Mouse (Mus musculus) embryonic facial prominence, embryonic 14.5 days (tissue): ENCODE data around the gene Ash1l. TPM values are rescaled to one million over a fixed set of nuclear protein-coding genes. Genes with fewer than 3 reads are reported as not detected.
"Not testable (repeated sequence)": the region's sequence is repeated elsewhere in the genome, so short reads cannot be mapped to it uniquely, and the experiment has no call there.

Experiments
- ATAC-seq: fragments of 200-750 bp; cut with Nextera tagmentation; 2 replicates; pipeline ENCODE4 v1.8.0; 2017; ENCODE audit warnings: low read depth, moderate number of reproducible peaks, moderate TSS enrichment
- DNase-seq: peaks from one replicate; pipeline ENCODE4 v3.0.0-alpha.2; 2015; ENCODE audit warnings: low spot score
- H3K27ac ChIP-seq: fragments of 300-500 bp; sonication (generic); replicated peaks from 2 replicates; pipeline ENCODE4 v1.5.1; 2014; ENCODE audit warnings: low read depth, mild to moderate bottlenecking, low read length, moderate library complexity
- H3K27me3 ChIP-seq: fragments of 300-500 bp; sonication (generic); replicated peaks from 2 replicates; pipeline ENCODE4 v1.6.1; 2014; ENCODE audit warnings: low read length; ENCODE audit not compliant: control insufficient read depth, insufficient read depth
- H3K36me3 ChIP-seq: fragments of 300-500 bp; sonication (generic); 2 replicates; pipeline ENCODE4 v1.6.1; 2014; ENCODE audit warnings: low read length, mixed read lengths; ENCODE audit not compliant: control insufficient read depth, insufficient read depth
- H3K4me1 ChIP-seq: fragments of 300-500 bp; sonication (generic); 2 replicates; pipeline ENCODE4 v1.6.1; 2014; ENCODE audit warnings: antibody characterized with exemption, low read length; ENCODE audit not compliant: control insufficient read depth, insufficient read depth
- H3K4me2 ChIP-seq: fragments of 300-500 bp; sonication (generic); 2 replicates; pipeline ENCODE4 v1.6.1; 2014; ENCODE audit warnings: low read depth, mild to moderate bottlenecking, low read length, moderate library complexity, mixed read lengths
- H3K4me3 ChIP-seq: fragments of 300-500 bp; sonication (generic); 2 replicates; pipeline ENCODE4 v1.5.1; 2014; ENCODE audit warnings: low read depth, mild to moderate bottlenecking, low read length
- H3K9ac ChIP-seq: fragments of 300-500 bp; sonication (generic); 2 replicates; pipeline ENCODE4 v1.6.1; 2014; ENCODE audit warnings: low read depth, mild to moderate bottlenecking, low read length, moderate library complexity, mixed read lengths
- H3K9me3 ChIP-seq: fragments of 300-500 bp; sonication (generic); 2 replicates; pipeline ENCODE4 v1.6.1; 2016; ENCODE audit warnings: low read length; ENCODE audit not compliant: control insufficient read depth
- WGBS: fragments of 180-500 bp; shearing (Covaris S2); extraction: QIAGEN DNeasy Blood & Tissue Kit; methylation state at CpG from one replicate; pipeline ENCODE4 v1.1.7; 2014; 5-methylcytosine and 5-hydroxymethylcytosine counted together
- polyA plus RNA-seq: library from polyadenylated mRNA; unstranded; fragments of >200 nt; fragmentation: Nextera tagmentation; extraction: Ambion mirVana; gene quantifications from 2 replicates; pipeline ENCODE4 v1.2.1, GENCODE M21; 2014

Gene Ash1l
- polyA plus RNA-seq, 1 experiment from 2014 or later = 19.8 TPM

DNA sequence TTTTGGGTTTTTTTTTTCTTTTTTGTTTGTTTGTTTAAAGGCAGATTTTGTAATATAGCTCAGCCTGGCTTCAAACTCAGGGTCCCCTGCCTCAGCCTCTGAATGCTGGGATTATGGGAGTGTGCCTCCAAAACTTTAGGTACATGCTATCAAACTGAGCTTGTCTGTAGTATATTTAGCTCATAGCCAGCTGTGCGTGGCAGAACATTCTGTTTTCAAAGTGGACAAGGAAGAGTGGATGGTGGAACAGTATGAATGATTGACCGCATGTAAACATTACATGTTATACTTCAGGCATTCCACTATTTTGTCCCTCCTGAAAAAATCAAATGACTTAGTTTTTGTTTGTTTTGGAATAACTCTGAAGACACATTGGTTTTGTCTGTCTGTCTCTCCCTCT lies 42.4 kb downstream of the Ash1l start:
- Histone ChIP-seq H3K4me3 (no peak overlapping the region), H3K27ac (no peak overlapping the region), H3K4me1 (no peaks in the 10 kb centered on the region), H3K27me3 (no peaks in the 10 kb centered on the region), H3K4me2 (no peak overlapping the region), H3K9ac (no peak overlapping the region), H3K9me3 (no peaks in the 10 kb centered on the region), H3K36me3 (peaks cover 18% of the 10 kb centered on the region)
- ATAC-seq = no peak
- DNase-seq = no peak
- WGBS = 88% methylated on average over 2 of the region's 2 CpGs

DNA sequence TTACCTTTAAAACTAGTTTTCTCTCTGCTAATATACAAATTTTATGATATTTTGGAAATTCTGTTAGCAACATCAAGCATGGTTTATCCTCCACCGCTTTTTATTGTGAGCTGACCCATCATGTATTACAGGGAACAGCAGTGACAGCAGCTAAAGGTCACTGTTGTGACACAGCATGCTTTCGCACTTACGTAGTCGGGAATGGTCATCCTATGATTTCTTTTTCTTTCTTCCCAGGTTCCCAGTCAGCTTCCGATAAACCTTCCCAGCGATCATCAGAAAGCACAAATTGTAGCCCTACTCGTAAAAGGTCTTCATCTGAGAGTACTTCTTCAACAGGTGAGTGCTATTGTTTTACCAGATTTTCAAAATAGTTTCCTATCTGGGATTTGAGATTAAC lies 51.1 kb downstream of the Ash1l start:
- no peak overlapping the region for H3K4me3 ChIP-seq
- 94% methylated on average over 7 of the region's 7 CpGs for whole genome bisulfite sequencing
- peaks cover 60% of the 10 kb centered on the region for H3K36me3 ChIP-seq
- H3K27ac ChIP-seq = no peak overlapping the region
- no peaks in the 10 kb centered on the region for H3K4me1 ChIP-seq
- ATAC-seq (no peak), DNase-seq (no peak)
- H3K4me2 ChIP-seq = no peak overlapping the region
- H3K27me3 ChIP-seq = no peaks in the 10 kb centered on the region
- H3K9me3 ChIP-seq = no peaks in the 10 kb centered on the region
- no peak overlapping the region for H3K9ac ChIP-seq

DNA sequence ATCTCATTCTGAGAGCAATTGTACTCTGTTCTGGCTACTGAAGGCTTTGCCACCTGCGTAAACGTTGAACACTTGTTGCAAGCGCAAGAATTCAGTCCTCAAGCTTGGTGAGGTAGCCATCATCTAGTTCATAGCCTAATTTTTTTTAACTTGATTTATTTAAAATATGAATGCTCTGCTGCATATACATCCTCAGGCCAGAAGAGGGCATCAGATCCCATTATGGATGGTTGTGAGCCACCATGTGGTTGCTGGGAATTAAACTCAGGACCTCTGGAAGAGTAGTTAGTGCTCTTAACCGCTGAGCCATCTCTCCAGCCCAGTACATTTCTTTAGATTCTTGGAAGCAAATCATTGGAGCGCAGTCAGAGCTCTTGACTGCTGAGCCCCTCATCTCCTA lies 80.5 kb downstream of the Ash1l start:
- not testable (repeated sequence) for DNase-seq, H3K4me1 ChIP-seq, H3K9me3 ChIP-seq, H3K27me3 ChIP-seq, ATAC-seq, H3K4me3 ChIP-seq, H3K27ac ChIP-seq, H3K4me2 ChIP-seq, H3K9ac ChIP-seq
- peaks cover 92% of the 10 kb centered on the region for H3K36me3 ChIP-seq
- WGBS = 95% methylated on average over 5 of the region's 5 CpGs

- H3K9me3 ChIP-seq = no peaks in the 10 kb centered on the region
- no peak overlapping the region for H3K27ac ChIP-seq
- H3K27me3 ChIP-seq = no peaks in the 10 kb centered on the region
- no peaks in the 10 kb centered on the region for H3K4me1 ChIP-seq
- no peak overlapping the region for H3K4me3 ChIP-seq
- 92% methylated on average over 4 of the region's 4 CpGs for WGBS
- DNase-seq (no peak), ATAC-seq (no peak)
- no peak overlapping the region for H3K4me2 ChIP-seq
- peaks cover 82% of the 10 kb centered on the region for H3K36me3 ChIP-seq
- no peak overlapping the region for H3K9ac ChIP-seq
These were observed 92.9 kb downstream of the Ash1l start for GRCm38 (mm10) chr3:89043359-89043758.

GRCm38 (mm10) chr3:89058361-89058760 lies 107.9 kb downstream of the Ash1l start:
- Histone ChIP-seq H3K36me3 (peaks cover 96% of the 10 kb centered on the region), H3K9me3 (no peaks in the 10 kb centered on the region), H3K9ac (no peak overlapping the region), H3K4me1 (no peaks in the 10 kb centered on the region), H3K4me2 (no peak overlapping the region), H3K27me3 (no peaks in the 10 kb centered on the region), H3K27ac (no peak overlapping the region), H3K4me3 (no peak overlapping the region)
- ATAC-seq = no peak
- 96% methylated on average over 9 of the region's 9 CpGs for WGBS
- no peak for DNase-seq

- no peak for ATAC-seq
- Histone ChIP-seq H3K9ac (no peak overlapping the region), H3K36me3 (peaks cover 96% of the 10 kb centered on the region), H3K4me1 (no peaks in the 10 kb centered on the region), H3K27ac (no peak overlapping the region), H3K9me3 (no peaks in the 10 kb centered on the region), H3K4me2 (no peak overlapping the region), H3K4me3 (no peak overlapping the region), H3K27me3 (no peaks in the 10 kb centered on the region)
- 80% methylated on average over 3 of the region's 3 CpGs for WGBS
- peak; percentile 2 for DNase-seq
These were observed 108.4 kb downstream of the Ash1l start for GRCm38 (mm10) chr3:89058783-89059182.

GRCm38 (mm10) chr3:89061696-89062095 lies 111.3 kb downstream of the Ash1l start:
- Histone ChIP-seq H3K36me3 (peaks cover 95% of the 10 kb centered on the region), H3K4me1 (no peaks in the 10 kb centered on the region), H3K27me3 (no peaks in the 10 kb centered on the region), H3K27ac (no peak overlapping the region), H3K4me2 (no peak overlapping the region), H3K9me3 (no peaks in the 10 kb centered on the region), H3K4me3 (no peak overlapping the region), H3K9ac (no peak overlapping the region)
- ATAC-seq (no peak), DNase-seq (no peak)
- WGBS = 92% methylated on average over 3 of the region's 3 CpGs

DNA sequence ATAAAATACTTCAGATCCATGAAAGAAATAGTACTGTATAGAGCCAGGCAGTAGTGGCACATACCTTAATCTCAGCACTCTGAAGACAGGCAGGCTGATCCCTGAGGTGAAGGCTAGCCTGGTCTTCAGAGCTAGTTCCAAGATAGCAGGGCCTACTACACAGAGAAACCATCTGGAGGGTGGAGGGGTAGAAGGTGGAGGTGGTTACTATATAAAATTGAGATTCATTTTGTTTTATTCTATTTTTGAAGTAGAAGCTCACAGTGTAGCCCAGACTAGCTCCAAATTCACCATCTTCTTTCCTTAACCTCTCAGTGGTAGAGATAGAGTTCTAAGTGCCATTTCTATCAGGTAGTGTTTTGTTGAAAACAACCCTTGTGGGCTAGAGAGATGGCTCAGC lies 116.8 kb downstream of the Ash1l start:
- Histone ChIP-seq H3K4me1 (no peaks in the 10 kb centered on the region), H3K4me2 (no peak overlapping the region), H3K27ac (no peak overlapping the region), H3K9me3 (no peaks in the 10 kb centered on the region), H3K36me3 (peaks cover 98% of the 10 kb centered on the region), H3K9ac (no peak overlapping the region), H3K4me3 (no peak overlapping the region), H3K27me3 (no peaks in the 10 kb centered on the region)
- no peak for DNase-seq
- no peak for ATAC-seq

DNA sequence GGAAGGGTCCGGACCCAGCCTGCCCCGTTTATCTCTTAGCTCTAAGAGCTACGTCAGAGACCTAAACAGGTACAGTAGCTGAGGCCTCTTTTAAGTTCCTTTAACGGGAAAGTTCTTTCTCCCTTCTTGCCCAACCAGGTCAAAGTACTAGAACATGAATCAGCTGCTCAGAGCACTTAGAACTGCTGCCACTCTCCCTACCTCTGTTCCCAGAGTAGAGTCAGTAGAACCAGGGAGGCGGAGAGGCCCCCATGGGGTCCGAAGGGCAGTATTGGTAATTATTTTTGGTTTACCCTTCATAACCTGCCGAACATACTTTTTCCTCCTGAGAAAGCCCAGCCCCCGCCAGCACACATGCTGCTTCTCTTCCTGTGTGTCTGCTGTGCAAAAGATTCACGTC lies 127.0 kb downstream of the Ash1l start:
- 92% methylated on average over 9 of the region's 9 CpGs for WGBS
- Histone ChIP-seq H3K36me3 (peaks cover 89% of the 10 kb centered on the region), H3K27me3 (no peaks in the 10 kb centered on the region)

More for the DNA sequence above, 127.0 kb downstream of the Ash1l start:
- ATAC-seq (no peak), DNase-seq (no peak)
- H3K9me3 ChIP-seq = no peaks in the 10 kb centered on the region
- no peak overlapping the region for H3K4me2 ChIP-seq
- no peaks in the 10 kb centered on the region for H3K4me1 ChIP-seq
- no peak overlapping the region for H3K9ac ChIP-seq
- H3K27ac ChIP-seq = no peak overlapping the region
- no peak overlapping the region for H3K4me3 ChIP-seq
